Mouse (Mus musculus): ENCODE measurements around the gene Trim60. TPM values are rescaled to one million over a fixed set of nuclear protein-coding genes. Genes with fewer than 3 reads are reported as not detected.

Gene Trim60
- polyA plus RNA-seq, 2 experiments from 2014 or later, result not detected

DNA sequence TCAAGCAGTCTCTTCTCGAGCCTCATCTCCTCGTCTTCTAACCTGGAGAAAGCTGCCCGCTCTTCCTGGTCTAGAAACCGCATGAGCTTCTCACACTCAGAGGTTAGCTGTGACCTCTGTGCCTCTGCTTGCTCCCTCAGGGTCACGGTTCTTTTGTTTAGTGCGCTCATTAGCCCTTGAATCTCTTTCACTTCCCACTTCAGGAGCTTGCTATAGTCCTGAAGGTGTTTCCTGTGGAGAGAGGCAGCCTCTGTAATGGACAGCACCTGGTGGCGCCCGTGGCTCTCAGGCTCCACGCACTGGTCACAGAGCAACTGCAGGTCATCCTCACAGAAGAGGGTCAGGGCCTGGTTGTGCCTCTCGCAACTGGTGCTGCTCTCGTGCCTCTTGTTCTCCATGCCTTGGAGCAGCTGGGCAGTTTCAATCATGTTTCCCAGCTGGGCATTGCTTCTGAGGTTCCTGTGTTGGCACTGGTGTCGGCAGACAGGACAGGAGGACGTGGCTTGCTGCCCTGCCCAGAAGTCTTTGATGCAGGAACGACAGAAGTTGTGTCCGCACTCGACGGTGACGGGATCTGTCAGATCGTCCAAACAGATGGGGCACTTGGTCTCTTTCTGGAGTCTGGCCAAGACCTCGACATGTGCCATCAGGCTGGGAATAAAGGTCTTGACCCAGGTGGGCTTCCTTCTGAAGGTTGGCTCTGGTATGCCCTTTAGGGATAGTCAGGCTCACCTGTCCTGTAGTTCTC, 35.1 kb downstream of the Trim60 start:
- ATAC-seq, result no peak

DNA sequence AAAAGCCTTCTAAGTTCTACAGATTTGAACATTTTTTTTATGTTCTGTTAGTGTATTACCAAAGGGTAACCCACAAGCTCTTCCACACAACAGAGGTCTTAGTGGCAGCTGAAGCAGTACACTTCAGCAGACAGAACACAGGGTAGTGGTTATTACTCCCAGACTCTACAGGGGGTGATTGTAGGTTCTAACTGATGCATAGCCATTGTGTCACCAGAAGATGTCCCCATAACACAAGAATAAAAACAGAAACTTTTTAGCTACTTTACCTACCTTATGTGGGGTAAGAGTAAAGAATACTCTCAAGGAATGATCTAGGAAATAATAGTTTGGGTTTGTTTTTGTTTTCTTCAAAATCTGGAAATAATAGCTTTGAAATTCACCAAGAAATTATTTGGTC, 55.5 kb downstream of the Trim60 start:
- ATAC-seq, result peak; percentile 58

DNA sequence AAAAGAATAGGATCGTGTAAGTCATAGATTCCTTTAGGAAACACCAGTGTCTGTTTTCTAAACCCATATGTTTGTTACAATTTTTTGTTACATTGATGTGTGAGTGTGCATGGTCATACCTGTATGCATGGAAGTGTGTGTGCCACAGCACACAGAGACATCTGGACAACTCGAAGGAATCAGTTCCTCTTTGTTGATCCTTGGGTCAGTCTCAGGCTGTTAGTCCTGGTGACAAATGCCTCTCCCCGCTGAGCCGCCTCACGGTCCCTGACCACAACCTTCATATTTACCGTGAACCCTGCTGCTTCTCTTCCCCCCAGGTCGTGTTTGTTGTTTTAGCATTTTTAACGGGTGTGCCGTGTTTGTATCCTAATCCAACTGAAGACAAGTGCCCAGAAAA, 59.4 kb downstream of the Trim60 start:
- no peak for ATAC-seq

DNA sequence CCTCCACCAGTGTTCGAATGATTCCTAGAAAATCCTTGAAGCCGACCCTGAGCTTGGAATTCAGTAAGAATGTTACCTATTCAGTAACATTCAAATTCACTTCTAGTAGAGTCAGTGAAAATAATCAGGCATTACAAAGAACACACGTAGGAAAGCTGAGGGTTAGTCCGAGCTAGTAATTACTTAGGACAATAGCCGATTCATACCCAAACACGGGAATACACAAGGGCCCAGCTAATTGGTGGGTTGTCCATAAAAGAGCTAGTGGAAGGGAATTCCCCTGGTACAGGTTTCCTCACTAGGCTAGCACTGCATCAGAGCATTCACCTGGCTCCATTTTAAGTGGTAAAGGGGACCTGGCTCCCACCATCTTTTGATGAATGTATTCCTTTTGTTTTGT, 66.3 kb downstream of the Trim60 start:
- no peak for ATAC-seq

Other genes with a start within 250 kb of the Trim60 start
- 1 to 10 TPM; 3.9 to 9.9 TPM for gene Klhl2, start 168.6 kb downstream of the Trim60 start, polyA plus RNA-seq (2017; shearing (Covaris generic))
- 10 to 100 TPM; 35.4 to 37.2 TPM for gene Tmem192, start 71.4 kb downstream of the Trim60 start, polyA plus RNA-seq (2017; shearing (Covaris generic))
- not detected for gene Trim75, start 30.8 kb downstream of the Trim60 start, polyA plus RNA-seq (2017; shearing (Covaris generic))
- gene Trim61, start 61 bp downstream of the Trim60 start, polyA plus RNA-seq (2017; shearing (Covaris generic)), result not detected
- gene Apela, start 18.8 kb upstream of the Trim60 start, polyA plus RNA-seq (2017; shearing (Covaris generic)), result not detected
- not detected for gene Gm10663, start 56.4 kb upstream of the Trim60 start, polyA plus RNA-seq (2017; shearing (Covaris generic))
- not detected for gene BC030870, start 111.0 kb upstream of the Trim60 start, polyA plus RNA-seq (2017; shearing (Covaris generic))